Mouse (Mus musculus): ENCODE measurements around the gene Vkorc1l1. TPM values are rescaled to one million over a fixed set of nuclear protein-coding genes. Genes with fewer than 3 reads are reported as not detected.

Gene Vkorc1l1
- polyA plus RNA-seq, 1 experiment from 2014 or later: 41.3 TPM

DNA sequence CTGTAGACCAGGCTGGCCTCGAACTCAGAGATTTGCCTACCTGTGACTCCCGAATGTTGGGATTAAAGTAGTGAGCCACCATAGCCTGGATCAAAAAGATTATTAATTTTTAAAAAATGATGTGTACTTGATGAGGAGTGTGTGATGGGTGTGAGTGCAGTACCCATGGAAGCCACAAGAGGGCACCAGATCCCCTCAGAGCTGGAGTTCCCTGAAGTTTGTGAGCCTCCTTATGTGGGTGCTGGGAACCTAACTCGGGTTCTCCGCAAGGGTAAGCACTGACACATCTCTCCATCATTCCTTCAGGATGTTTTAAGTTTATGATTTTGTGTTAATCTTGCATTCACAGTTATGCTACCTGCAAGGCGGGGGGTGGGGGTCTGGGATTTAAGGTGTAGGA is 69.2 kb downstream of the Vkorc1l1 start:
- ATAC-seq (ENCODE audit: low FRiP score): no peak
- 94% methylated on average over 5 of the region's 5 CpGs for WGBS

GRCm38 (mm10) chr5:130015104-130015503 is 73.3 kb downstream of the Vkorc1l1 start:
- no peak for ATAC-seq (ENCODE audit: low FRiP score)
- peaks cover 33% of the 10 kb centered on the region for H3K36me3 ChIP-seq (replicated peaks)
- no peak overlapping the region for H3K27ac ChIP-seq
- WGBS: 98% methylated on average over 3 of the region's 3 CpGs
- no peaks in the 10 kb centered on the region for H3K4me1 ChIP-seq
- no peak overlapping the region for H3K9ac ChIP-seq
- no peak overlapping the region for H3K4me3 ChIP-seq (replicated peaks)
- H3K27me3 ChIP-seq: no peaks in the 10 kb centered on the region
- H3K9me3 ChIP-seq: 0 out of 2 replicates have a peak, but pooled peaks cover 12% of the 10 kb centered on the region
- H3K4me2 ChIP-seq: no peak overlapping the region

More for the DNA sequence above, 69.2 kb downstream of the Vkorc1l1 start:
- no peak overlapping the region for H3K9ac ChIP-seq
- H3K9me3 ChIP-seq: peaks cover 14% of the 10 kb centered on the region; the same call in 1 of the 2 replicates
- H3K27ac ChIP-seq: no peak overlapping the region
- no peaks in the 10 kb centered on the region for H3K27me3 ChIP-seq
- H3K4me2 ChIP-seq: no peak overlapping the region
- H3K4me3 ChIP-seq (replicated peaks): no peak overlapping the region
- no peaks in the 10 kb centered on the region for H3K4me1 ChIP-seq
- peaks cover 33% of the 10 kb centered on the region for H3K36me3 ChIP-seq (replicated peaks)

DNA sequence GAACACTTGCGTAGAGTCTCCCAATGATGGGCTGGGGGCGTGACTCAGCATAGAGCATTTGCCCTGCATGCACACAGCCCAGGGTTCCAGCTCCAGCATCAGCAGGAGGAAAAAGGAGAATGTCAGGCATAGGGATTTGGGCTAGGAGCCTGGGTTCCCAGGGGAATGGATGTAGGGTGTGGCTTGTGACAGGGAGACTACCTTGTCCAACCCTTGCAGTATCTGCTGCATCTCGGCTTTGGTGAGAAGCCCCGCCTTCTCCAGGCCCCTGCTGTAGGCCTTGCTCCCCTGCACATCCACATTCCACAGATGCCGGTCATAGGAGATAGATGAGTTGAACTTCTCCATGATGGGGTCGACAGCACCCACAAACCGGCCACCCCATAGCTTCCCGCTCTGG is 77.7 kb downstream of the Vkorc1l1 start:
- Histone ChIP-seq H3K9ac (no peak overlapping the region), H3K36me3 (replicated peaks) (peaks cover 14% of the 10 kb centered on the region), H3K27me3 (no peaks in the 10 kb centered on the region), H3K4me3 (replicated peaks) (no peak overlapping the region), H3K9me3 (no peaks in the 10 kb centered on the region), H3K4me2 (no peak overlapping the region), H3K27ac (no peak overlapping the region), H3K4me1 (peaks cover 7% of the 10 kb centered on the region; the same call in 1 of the 2 replicates)
- no peak for ATAC-seq (ENCODE audit: low FRiP score)
- WGBS: 76% methylated on average over 8 of the region's 8 CpGs

DNA sequence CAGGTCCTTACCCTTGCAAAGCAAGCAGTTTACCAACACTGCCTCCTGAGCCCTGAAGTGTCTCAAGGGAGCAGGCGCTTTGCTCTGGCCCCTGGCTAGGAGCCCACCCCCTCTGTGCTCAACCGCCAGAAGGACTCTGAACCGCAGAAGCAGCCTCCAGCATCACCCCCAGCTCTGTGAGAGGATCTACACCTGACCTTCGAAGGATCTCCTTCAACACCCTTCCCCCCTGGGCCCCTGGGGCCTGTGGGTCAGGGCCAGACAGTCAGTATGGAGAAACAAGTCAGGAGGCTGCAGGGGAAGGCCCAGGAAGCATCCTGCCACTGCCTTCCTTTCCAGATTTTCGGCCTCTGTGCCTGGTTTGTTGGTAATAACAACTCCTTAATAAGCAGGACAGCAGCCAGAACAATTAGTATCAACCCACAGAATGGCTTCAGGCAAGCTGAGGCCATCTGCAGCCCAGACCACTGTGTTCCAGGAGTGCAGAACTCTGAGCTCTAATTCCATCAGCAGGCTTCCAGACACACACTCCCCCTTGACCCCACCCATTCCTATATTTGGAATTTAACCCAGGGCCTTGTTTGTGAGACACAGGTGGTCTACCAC is 79.7 kb downstream of the Vkorc1l1 start:
- Histone ChIP-seq H3K9ac (no peak overlapping the region), H3K4me1 (peaks cover 8% of the 10 kb centered on the region; the same call in 1 of the 2 replicates), H3K9me3 (no peaks in the 10 kb centered on the region), H3K4me3 (replicated peaks) (no peak overlapping the region), H3K4me2 (no peak overlapping the region), H3K36me3 (replicated peaks) (no peaks in the 10 kb centered on the region), H3K27me3 (no peaks in the 10 kb centered on the region), H3K27ac (no peak overlapping the region)
- 74% methylated on average over 5 of the region's 5 CpGs for WGBS
- ATAC-seq (ENCODE audit: low FRiP score): no peak

GRCm38 (mm10) chr5:130022366-130022765 is 80.6 kb downstream of the Vkorc1l1 start:
- H3K36me3 ChIP-seq (replicated peaks): no peaks in the 10 kb centered on the region
- no peaks in the 10 kb centered on the region for H3K9me3 ChIP-seq
- H3K4me3 ChIP-seq (replicated peaks): no peak overlapping the region
- ATAC-seq (ENCODE audit: low FRiP score): no peak
- peaks cover 3% of the 10 kb centered on the region for H3K27me3 ChIP-seq
- H3K27ac ChIP-seq: no peak overlapping the region
- 83% methylated on average over 7 of the region's 7 CpGs for WGBS
- H3K4me2 ChIP-seq: no peak overlapping the region
- no peak overlapping the region for H3K9ac ChIP-seq
- peaks cover 8% of the 10 kb centered on the region; the same call in 1 of the 2 replicates for H3K4me1 ChIP-seq

DNA sequence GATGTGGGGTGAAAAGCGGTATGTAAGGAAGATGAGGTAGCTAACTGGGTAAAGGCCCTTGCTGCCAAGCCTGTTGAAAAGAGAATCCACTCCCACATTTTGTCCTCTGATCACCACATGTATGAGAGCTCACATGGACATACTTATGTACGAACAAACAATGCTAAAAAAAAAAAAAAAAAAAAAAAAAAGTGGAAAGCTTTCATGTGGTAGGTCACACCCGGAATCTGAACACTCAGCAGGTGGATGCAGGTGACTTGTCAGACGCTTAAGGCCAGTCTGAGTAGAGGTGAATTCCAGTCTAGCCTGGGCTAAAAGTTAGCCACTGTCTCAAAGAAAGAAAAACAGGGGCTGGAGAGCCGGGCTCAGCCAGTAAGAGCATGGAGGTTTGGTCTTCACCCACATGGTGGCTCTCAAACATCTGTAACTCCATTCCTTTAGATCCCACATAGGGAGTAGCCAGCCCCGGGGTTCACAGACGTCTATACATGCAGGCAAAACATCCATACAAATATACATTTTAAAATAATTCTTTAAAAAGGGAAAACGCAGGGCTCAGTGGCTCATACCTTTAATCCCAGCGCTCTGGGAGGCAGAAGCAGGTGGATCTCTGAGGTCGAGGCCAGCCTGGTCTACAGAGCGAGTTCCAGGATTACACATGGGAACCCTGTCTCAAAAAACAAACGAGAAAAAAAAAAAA is 81.4 kb downstream of the Vkorc1l1 start:
- peaks cover 7% of the 10 kb centered on the region for H3K27me3 ChIP-seq
- H3K36me3 ChIP-seq (replicated peaks): no peaks in the 10 kb centered on the region
- 0 out of 2 replicates have a peak, but pooled peaks have one; percentile 1 for ATAC-seq (ENCODE audit: low FRiP score)
- 0 out of 2 replicates have a peak overlapping the region, but pooled peaks have one; percentile 25 for H3K9ac ChIP-seq
- 44% methylated on average over 12 of the region's 12 CpGs for WGBS
- H3K4me2 ChIP-seq: peak overlapping the region; percentile 76
- H3K4me1 ChIP-seq: peaks cover 8% of the 10 kb centered on the region; the same call in 1 of the 2 replicates
- peak overlapping the region; percentile 59; the same call in 1 of the 2 replicates for H3K4me3 ChIP-seq (replicated peaks)
- H3K9me3 ChIP-seq: no peaks in the 10 kb centered on the region
- no peak overlapping the region for H3K27ac ChIP-seq

DNA sequence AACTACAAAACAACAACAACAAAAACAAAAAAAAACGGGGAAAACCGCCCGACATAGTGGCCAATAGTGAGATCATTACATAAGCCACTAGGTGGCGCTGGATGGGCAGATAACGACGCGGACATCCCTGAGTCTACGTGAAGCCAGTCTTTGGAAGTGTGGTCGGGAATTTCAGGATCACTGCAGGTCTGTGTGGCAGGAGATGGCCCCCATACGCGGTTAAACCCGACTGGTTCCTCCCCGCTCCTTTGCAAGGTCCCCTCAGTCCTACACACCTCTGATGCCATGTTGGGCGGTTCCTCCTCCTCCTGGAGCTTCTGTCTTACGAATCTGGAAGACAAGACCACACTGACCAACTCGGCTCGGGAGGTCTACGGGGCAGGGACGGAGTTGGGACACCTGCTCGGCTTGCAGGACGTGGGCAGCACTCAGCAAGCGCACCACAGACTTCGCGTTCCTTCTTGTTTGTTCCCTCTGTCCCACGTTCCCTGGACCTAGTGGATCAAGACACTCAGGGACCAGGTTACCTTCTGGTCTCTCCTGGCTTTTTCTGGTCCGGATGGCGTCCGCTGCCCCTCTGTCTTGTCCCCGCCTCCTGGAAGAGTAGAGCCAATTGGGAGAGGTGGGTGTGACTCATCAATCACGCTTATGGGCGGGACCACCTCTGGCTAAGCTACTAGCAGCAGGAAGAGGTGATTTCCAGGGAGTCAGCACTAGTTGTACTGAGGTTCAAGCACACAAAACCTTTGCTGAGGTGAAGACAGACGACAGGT is 82.2 kb downstream of the Vkorc1l1 start:
- H3K36me3 ChIP-seq (replicated peaks): no peaks in the 10 kb centered on the region
- peak overlapping the region; percentile 65 for H3K27ac ChIP-seq
- H3K9me3 ChIP-seq: no peaks in the 10 kb centered on the region
- peaks cover 11% of the 10 kb centered on the region for H3K27me3 ChIP-seq
- H3K4me3 ChIP-seq (replicated peaks): peak overlapping the region; percentile 59
- ATAC-seq (ENCODE audit: low FRiP score): peak; percentile 92
- peak overlapping the region; percentile 76 for H3K4me2 ChIP-seq
- under 1% methylated on average over 32 of the region's 32 CpGs for WGBS
- peaks cover 8% of the 10 kb centered on the region; the same call in 1 of the 2 replicates for H3K4me1 ChIP-seq
- peak overlapping the region; percentile 53 for H3K9ac ChIP-seq

DNA sequence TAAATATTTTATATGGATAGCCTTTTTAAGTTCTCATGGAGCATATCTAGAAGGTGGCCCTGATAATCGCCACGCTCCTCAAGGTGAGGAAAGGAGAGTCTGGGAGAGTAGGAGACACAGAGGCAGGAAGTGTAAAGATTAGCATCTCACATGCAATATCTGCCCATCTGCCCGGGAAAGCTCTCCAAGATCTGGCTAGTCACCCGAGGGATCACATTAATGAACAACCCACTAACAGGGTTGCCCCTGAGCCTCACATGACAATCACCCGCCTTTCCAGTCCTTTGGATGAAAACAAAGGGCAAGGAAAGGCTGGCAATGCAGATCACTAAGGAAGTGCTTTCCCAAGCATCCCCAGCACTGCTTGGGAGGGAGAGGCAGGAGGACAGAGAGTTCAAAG is 85.4 kb downstream of the Vkorc1l1 start:
- no peak for ATAC-seq (ENCODE audit: low FRiP score)
- H3K4me3 ChIP-seq (replicated peaks): no peak overlapping the region
- 79% methylated on average over 5 of the region's 5 CpGs for WGBS
- no peak overlapping the region for H3K9ac ChIP-seq
- H3K27me3 ChIP-seq: peaks cover 11% of the 10 kb centered on the region
- H3K9me3 ChIP-seq: no peaks in the 10 kb centered on the region
- no peaks in the 10 kb centered on the region for H3K36me3 ChIP-seq (replicated peaks)
- H3K4me1 ChIP-seq: peaks cover 18% of the 10 kb centered on the region; the same call in 1 of the 2 replicates
- H3K4me2 ChIP-seq: no peak overlapping the region
- no peak overlapping the region for H3K27ac ChIP-seq

DNA sequence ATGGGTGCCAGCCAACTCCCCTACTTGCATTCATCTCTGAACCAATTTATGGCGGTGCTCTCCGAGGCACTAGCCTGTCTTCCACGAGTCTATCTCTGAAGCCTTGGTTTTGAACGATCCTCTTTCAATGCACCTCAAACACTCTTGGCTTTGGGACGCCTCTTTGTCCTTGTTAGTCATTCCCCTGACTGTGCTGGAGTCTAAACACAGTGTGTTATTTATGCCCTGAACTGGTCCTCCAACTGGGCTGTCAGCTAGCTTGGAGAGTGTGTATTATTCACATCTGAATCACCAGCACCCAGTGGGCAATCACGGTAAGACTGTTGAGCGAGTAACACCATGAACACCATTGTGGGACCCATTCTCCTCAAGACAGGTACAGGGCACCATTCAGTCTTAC is 85.9 kb downstream of the Vkorc1l1 start:
- no peak overlapping the region for H3K4me3 ChIP-seq (replicated peaks)
- H3K4me1 ChIP-seq: peaks cover 18% of the 10 kb centered on the region; the same call in 1 of the 2 replicates

GRCm38 (mm10) chr5:130029142-130029897 is 87.5 kb downstream of the Vkorc1l1 start, which contains the start of the genes Asl and Crcp:
Asl (minus strand) TSS chr5:130029247.
Crcp (plus strand) TSS chr5:130029290.
- H3K4me1 ChIP-seq: peaks cover 13% of the 10 kb centered on the region; the same call in 1 of the 2 replicates
- peak within 1 kb of the TSS; percentile 83 for H3K9ac ChIP-seq
- peak; percentile 82 for ATAC-seq (ENCODE audit: low FRiP score)
- H3K4me2 ChIP-seq: peak within 1 kb of the TSS; percentile 75
- peak within 1 kb of the TSS; percentile 94 for H3K27ac ChIP-seq
- peaks cover 11% of the 10 kb centered on the region for H3K27me3 ChIP-seq
- H3K36me3 ChIP-seq (replicated peaks): no peaks in the 10 kb centered on the region
- peak within 1 kb of the TSS; percentile 79 for H3K4me3 ChIP-seq (replicated peaks)
- no peaks in the 10 kb centered on the region for H3K9me3 ChIP-seq
- WGBS: 2% methylated on average over 50 of the region's 51 CpGs

More for the DNA sequence above, 85.9 kb downstream of the Vkorc1l1 start:
- H3K4me2 ChIP-seq: no peak overlapping the region
- no peak overlapping the region for H3K27ac ChIP-seq
- peaks cover 11% of the 10 kb centered on the region for H3K27me3 ChIP-seq
- H3K9ac ChIP-seq: no peak overlapping the region
- WGBS: 87% methylated on average over 7 of the region's 7 CpGs
- H3K9me3 ChIP-seq: no peaks in the 10 kb centered on the region
- ATAC-seq (ENCODE audit: low FRiP score): no peak
- H3K36me3 ChIP-seq (replicated peaks): no peaks in the 10 kb centered on the region

All from forebrain, embryonic 12.5 days (tissue).